Mouse (Mus musculus): ENCODE measurements at regions not wholly inside any gene's neighbourhood (a gene's known extent, or its start where the extent isn't known, plus 50 kb on each side); places are given as distances from the start of the nearest gene placed in this dataset.

GRCm38 (mm10) chr11:45642142-45642756 lies 209.6 kb upstream of the Clint1 start:
- TF ChIP-seq ZC3H11A (IDR thresholded peaks at IDR 0.05; ENCODE audit: borderline replicate concordance, low read depth, low read length) (no peak), MAFK (IDR thresholded peaks at IDR 0.05; ENCODE audit: insufficient read depth, low read depth, low read length) (no peak), ZNF384 (IDR thresholded peaks at IDR 0.05; ENCODE audit: low read depth, low read length) (peak; percentile 63; the same call in 1 of the 2 replicates), CHD2 (IDR thresholded peaks at IDR 0.05; ENCODE audit: low read depth, low read length) (no peak), HCFC1 (IDR thresholded peaks at IDR 0.05; ENCODE audit: borderline replicate concordance, insufficient read depth, low read length) (no peak)
- H3K9me3 ChIP-seq (ENCODE audit: control insufficient read depth, insufficient read depth, low read depth, low read length) = no peaks in the 10 kb centered on the region
- H3K4me3 ChIP-seq (ENCODE audit: insufficient read depth in 1 of 2, low read depth in 1 of 2, low read length in 2 of 2, poor library complexity in 1 of 2, severe bottlenecking in 1 of 2) = no peak overlapping the region
- in situ Hi-C loops (cut with MboI; ENCODE audit: low sequenced_read_pairs in 2 of 2, unreplicated experiment in 2 of 2) = loop anchor here in 1 of 2 experiments (10.0 kb wide), 1 partner anchor 1047 kb away; no protein-coding TSS in a partner anchor
- DNase-seq (ENCODE audit: low read depth, low spot score) = no peak
- no peak overlapping the region for H3K27ac ChIP-seq (ENCODE audit: insufficient read depth, low read depth, low read length, poor library complexity, severe bottlenecking)
- no peak overlapping the region for H3K9ac ChIP-seq (ENCODE audit: insufficient read depth, low read depth, low read length, poor library complexity, severe bottlenecking)
- no peaks in the 10 kb centered on the region for H3K36me3 ChIP-seq (ENCODE audit: control insufficient read depth, insufficient read depth, low read length, poor library complexity, severe bottlenecking)
- H3K4me1 ChIP-seq (ENCODE audit: control insufficient read depth in 2 of 2, insufficient read depth in 2 of 2, low read length in 2 of 2, poor library complexity in 1 of 2) = no peaks in the 10 kb centered on the region

- no peak for DNase-seq (ENCODE audit: low read depth, low spot score)
- no peak overlapping the region for H3K4me3 ChIP-seq (ENCODE audit: insufficient read depth in 1 of 2, low read depth in 1 of 2, low read length in 2 of 2, poor library complexity in 1 of 2, severe bottlenecking in 1 of 2)
- TF ChIP-seq ZC3H11A (IDR thresholded peaks at IDR 0.05; ENCODE audit: borderline replicate concordance, low read depth, low read length) = no peak
- TF ChIP-seq ZNF384 (IDR thresholded peaks at IDR 0.05; ENCODE audit: low read depth, low read length) = no peak
- TF ChIP-seq MAFK (IDR thresholded peaks at IDR 0.05; ENCODE audit: insufficient read depth, low read depth, low read length) = no peak
- TF ChIP-seq CHD2 (IDR thresholded peaks at IDR 0.05; ENCODE audit: low read depth, low read length) = no peak
- no peak for TF ChIP-seq HCFC1 (IDR thresholded peaks at IDR 0.05; ENCODE audit: borderline replicate concordance, insufficient read depth, low read length)
- H3K9me3 ChIP-seq (ENCODE audit: control insufficient read depth, insufficient read depth, low read depth, low read length) = no peaks in the 10 kb centered on the region
- H3K4me1 ChIP-seq (ENCODE audit: control insufficient read depth in 2 of 2, insufficient read depth in 2 of 2, low read length in 2 of 2, poor library complexity in 1 of 2) = no peaks in the 10 kb centered on the region
- in situ Hi-C loops (cut with MboI; ENCODE audit: low sequenced_read_pairs in 2 of 2, unreplicated experiment in 2 of 2) = loop anchor here in 1 of 2 experiments (10.0 kb wide), 1 partner anchor 1049 kb away; no protein-coding TSS in a partner anchor
- H3K36me3 ChIP-seq (ENCODE audit: control insufficient read depth, insufficient read depth, low read length, poor library complexity, severe bottlenecking) = no peaks in the 10 kb centered on the region
- H3K9ac ChIP-seq (ENCODE audit: insufficient read depth, low read depth, low read length, poor library complexity, severe bottlenecking) = no peak overlapping the region
- H3K27ac ChIP-seq (ENCODE audit: insufficient read depth, low read depth, low read length, poor library complexity, severe bottlenecking) = no peak overlapping the region
These were observed 208.1 kb upstream of the Clint1 start for GRCm38 (mm10) chr11:45643629-45644325.

- Histone ChIP-seq H3K27ac (ENCODE audit: insufficient read depth, low read depth, low read length, poor library complexity, severe bottlenecking) (no peak overlapping the region), H3K36me3 (ENCODE audit: control insufficient read depth, insufficient read depth, low read length, poor library complexity, severe bottlenecking) (no peaks in the 10 kb centered on the region), H3K9ac (ENCODE audit: insufficient read depth, low read depth, low read length, poor library complexity, severe bottlenecking) (no peak overlapping the region), H3K4me1 (ENCODE audit: control insufficient read depth in 2 of 2, insufficient read depth in 2 of 2, low read length in 2 of 2, poor library complexity in 1 of 2) (no peaks in the 10 kb centered on the region), H3K4me3 (ENCODE audit: insufficient read depth in 1 of 2, low read depth in 1 of 2, low read length in 2 of 2, poor library complexity in 1 of 2, severe bottlenecking in 1 of 2) (no peak overlapping the region), H3K9me3 (ENCODE audit: control insufficient read depth, insufficient read depth, low read depth, low read length) (no peaks in the 10 kb centered on the region)
- TF ChIP-seq CHD2 (IDR thresholded peaks at IDR 0.05; ENCODE audit: low read depth, low read length) = no peak
- 0 out of 2 replicates have a peak, but pooled peaks have one; percentile 5 for TF ChIP-seq ZC3H11A (IDR thresholded peaks at IDR 0.05; ENCODE audit: borderline replicate concordance, low read depth, low read length)
- in situ Hi-C loops (cut with MboI; ENCODE audit: low sequenced_read_pairs in 2 of 2, unreplicated experiment in 2 of 2) = loop anchor here in 1 of 2 experiments (10.0 kb wide), 1 partner anchor 1051 kb away; no protein-coding TSS in a partner anchor
- peak; percentile 47 for DNase-seq (ENCODE audit: low read depth, low spot score)
These were observed 206.0 kb upstream of the Clint1 start for GRCm38 (mm10) chr11:45645815-45646214.

- Histone ChIP-seq H3K9me3 (ENCODE audit: control insufficient read depth, insufficient read depth, low read depth, low read length) (no peaks in the 10 kb centered on the region), H3K9ac (ENCODE audit: insufficient read depth, low read depth, low read length, poor library complexity, severe bottlenecking) (no peak overlapping the region), H3K4me3 (ENCODE audit: insufficient read depth in 1 of 2, low read depth in 1 of 2, low read length in 2 of 2, poor library complexity in 1 of 2, severe bottlenecking in 1 of 2) (no peak overlapping the region), H3K27ac (ENCODE audit: insufficient read depth, low read depth, low read length, poor library complexity, severe bottlenecking) (no peak overlapping the region), H3K36me3 (ENCODE audit: control insufficient read depth, insufficient read depth, low read length, poor library complexity, severe bottlenecking) (no peaks in the 10 kb centered on the region), H3K4me1 (ENCODE audit: control insufficient read depth in 2 of 2, insufficient read depth in 2 of 2, low read length in 2 of 2, poor library complexity in 1 of 2) (no peaks in the 10 kb centered on the region)
- TF ChIP-seq ZNF384 (IDR thresholded peaks at IDR 0.05; ENCODE audit: low read depth, low read length) = no peak
- no peak for TF ChIP-seq CHD2 (IDR thresholded peaks at IDR 0.05; ENCODE audit: low read depth, low read length)
- in situ Hi-C loops (cut with MboI; ENCODE audit: low sequenced_read_pairs in 2 of 2, unreplicated experiment in 2 of 2) = loop anchor here in 1 of 2 experiments (10.0 kb wide), 1 partner anchor 1053 kb away; no protein-coding TSS in a partner anchor
- DNase-seq (ENCODE audit: low read depth, low spot score) = peak; percentile 13
These were observed 204.0 kb upstream of the Clint1 start for GRCm38 (mm10) chr11:45647888-45648287.
